In the genomic region with DNA sequence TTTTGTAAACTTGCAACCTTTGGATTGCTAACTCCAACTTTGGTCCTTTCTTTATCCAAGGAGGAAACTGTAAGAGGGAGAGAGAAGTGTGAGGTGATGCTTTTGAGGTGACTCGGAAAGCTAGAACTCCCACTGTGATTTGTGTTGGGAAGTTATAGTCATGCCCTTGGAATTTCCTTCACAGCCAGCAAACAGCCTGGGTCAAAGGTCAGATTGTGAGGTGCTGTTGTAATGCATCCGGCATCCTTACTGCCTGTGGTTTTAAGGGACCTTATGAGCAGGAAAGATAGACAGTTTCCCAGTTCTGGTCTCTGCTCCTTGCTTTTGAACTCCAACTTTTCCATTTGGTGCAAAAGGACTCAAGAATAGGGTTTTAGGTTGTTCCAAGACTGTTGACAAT, we compare ENCODE assay signal across 12 mouse cellular contexts.
DNase-seq lines count a peak whose midpoint lies in the region; ATAC-seq and TF ChIP-seq lines count a peak whose summit lies in the region.
"Had no signal": no experiment of that assay in that cellular context is flagged by ENCODE, and none has a peak within 500 bp of the region (broad histone marks: within the 10 kb centered on the region; RNA-seq: fewer than 3 reads in every experiment).

No protein-coding gene starts in this region.

- no peak overlapping the region for H3K4me2 ChIP-seq in kidney, embryonic 16.5 days (replicated peaks; ENCODE audit: low read depth, low read length)
- H3K4me2 ChIP-seq in kidney, postnatal 0 days (ENCODE audit: low read length): no peak overlapping the region
- no peak overlapping the region for H3K4me2 ChIP-seq in midbrain, embryonic 14.5 days (ENCODE audit: low read length)

- H3K9me3 ChIP-seq in kidney, embryonic 16.5 days (ENCODE audit: low read length): no peaks in the 10 kb centered on the region
- H3K9me3 ChIP-seq in kidney, postnatal 0 days (replicated peaks; ENCODE audit: low read length): no peaks in the 10 kb centered on the region
- H3K9me3 ChIP-seq in midbrain, embryonic 14.5 days (ENCODE audit: control insufficient read depth, low read length): no peaks in the 10 kb centered on the region

- peaks cover 12% of the 10 kb centered on the region; the same call in 1 of the 2 replicates for H3K4me1 ChIP-seq in kidney, embryonic 16.5 days (ENCODE audit: insufficient read depth, low read length)
- H3K4me1 ChIP-seq in kidney, postnatal 0 days (replicated peaks; ENCODE audit: insufficient read depth, low read length): no peaks in the 10 kb centered on the region
- H3K4me1 ChIP-seq in midbrain, embryonic 14.5 days (ENCODE audit: control insufficient read depth, insufficient read depth, low read length): peaks cover 12% of the 10 kb centered on the region
- H3K4me1 ChIP-seq: megakaryocyte, embryonic 14.5 days had no signal

- no peaks in the 10 kb centered on the region for H3K36me3 ChIP-seq in kidney, embryonic 16.5 days (ENCODE audit: insufficient read depth, low read length)
- H3K36me3 ChIP-seq in kidney, postnatal 0 days (ENCODE audit: insufficient read depth, low read length): no peaks in the 10 kb centered on the region
- H3K36me3 ChIP-seq in midbrain, embryonic 14.5 days (ENCODE audit: control insufficient read depth, insufficient read depth, low read length): no peaks in the 10 kb centered on the region

- H3K27ac ChIP-seq in kidney, embryonic 16.5 days (ENCODE audit: low read length): no peak overlapping the region
- H3K27ac ChIP-seq in kidney, postnatal 0 days: no peak overlapping the region
- H3K27ac ChIP-seq in midbrain, embryonic 14.5 days (replicated peaks; ENCODE audit: low read depth, low read length): no peak overlapping the region

- no peak overlapping the region for H3K9ac ChIP-seq in kidney, embryonic 16.5 days (replicated peaks; ENCODE audit: low read length)
- H3K9ac ChIP-seq in kidney, postnatal 0 days (ENCODE audit: low read depth, low read length): no peak overlapping the region
- no peak overlapping the region for H3K9ac ChIP-seq in midbrain, embryonic 14.5 days (replicated peaks; ENCODE audit: low read length)

- peak; percentile 18 for DNase-seq in kidney, adult 18-20 months
- peak; percentile 45 for DNase-seq in fibroblast of lung, adult 2 months (ENCODE audit: low read depth)
- DNase-seq in kidney, postnatal 0 days (ENCODE audit: low spot score): peak; percentile 42
- peak; percentile 77 for DNase-seq in mesoderm, embryonic 11.5 days (ENCODE audit: low read depth, low spot score)
- DNase-seq in Muller cell, postnatal 12 days (ENCODE audit: inconsistent ontology term): no peak
- no peak for DNase-seq in layer of hippocampus, postnatal 14 days (ENCODE audit: low spot score in 2 of 2)
- no peak for DNase-seq in midbrain, embryonic 14.5 days
- DNase-seq: spleen, adult 18-20 months; thymus, adult 18-20 months had no signal

- ATAC-seq in kidney, embryonic 16.5 days (ENCODE audit: low FRiP score, low TSS enrichment): no peak
- no peak for ATAC-seq in kidney, postnatal 0 days (replicated peaks; ENCODE audit: low FRiP score, low read depth)
- no peak for ATAC-seq in midbrain, embryonic 14.5 days (ENCODE audit: low FRiP score, low TSS enrichment)
- ATAC-seq: intestine, postnatal 0 days had no signal

- no peak overlapping the region for H3K4me3 ChIP-seq in kidney, embryonic 16.5 days (ENCODE audit: low read length)
- H3K4me3 ChIP-seq in kidney, postnatal 0 days (replicated peaks; ENCODE audit: low read depth, low read length): no peak overlapping the region
- no peak overlapping the region for H3K4me3 ChIP-seq in midbrain, embryonic 14.5 days (replicated peaks; ENCODE audit: low read depth, low read length)
- H3K4me3 ChIP-seq: megakaryocyte, embryonic 14.5 days had no signal

- WGBS in kidney, embryonic 16.5 days: 29% methylated on average over 2 of the region's 2 CpGs
- 42% methylated on average over 2 of the region's 2 CpGs for WGBS in kidney, postnatal 0 days
- WGBS in midbrain, embryonic 14.5 days: 87% methylated on average over 2 of the region's 2 CpGs

- no peak for TF ChIP-seq CTCF in kidney, postnatal 0 days (IDR thresholded peaks at IDR 0.05; ENCODE audit: low read depth)

- no peaks in the 10 kb centered on the region for H3K27me3 ChIP-seq in kidney, embryonic 16.5 days (ENCODE audit: insufficient read depth, low read length)
- no peaks in the 10 kb centered on the region for H3K27me3 ChIP-seq in kidney, postnatal 0 days (ENCODE audit: insufficient read depth, low read length)
- H3K27me3 ChIP-seq in midbrain, embryonic 14.5 days (ENCODE audit: control insufficient read depth, insufficient read depth, low read length): no peaks in the 10 kb centered on the region

Comparison
In these comparisons a context has a peak if more than half of its experiments do, and no peak if none do; other contexts are left out.
1. DNase-seq: peak in kidney, adult 18-20 months (single experiment), fibroblast of lung, adult 2 months (single experiment), kidney, postnatal 0 days (single experiment) and mesoderm, embryonic 11.5 days (single experiment); none in Muller cell, postnatal 12 days (single experiment), layer of hippocampus, postnatal 14 days (0 of 2) and midbrain, embryonic 14.5 days (single experiment).